Mouse (Mus musculus): ENCODE results near the gene Ints1.

DNA sequence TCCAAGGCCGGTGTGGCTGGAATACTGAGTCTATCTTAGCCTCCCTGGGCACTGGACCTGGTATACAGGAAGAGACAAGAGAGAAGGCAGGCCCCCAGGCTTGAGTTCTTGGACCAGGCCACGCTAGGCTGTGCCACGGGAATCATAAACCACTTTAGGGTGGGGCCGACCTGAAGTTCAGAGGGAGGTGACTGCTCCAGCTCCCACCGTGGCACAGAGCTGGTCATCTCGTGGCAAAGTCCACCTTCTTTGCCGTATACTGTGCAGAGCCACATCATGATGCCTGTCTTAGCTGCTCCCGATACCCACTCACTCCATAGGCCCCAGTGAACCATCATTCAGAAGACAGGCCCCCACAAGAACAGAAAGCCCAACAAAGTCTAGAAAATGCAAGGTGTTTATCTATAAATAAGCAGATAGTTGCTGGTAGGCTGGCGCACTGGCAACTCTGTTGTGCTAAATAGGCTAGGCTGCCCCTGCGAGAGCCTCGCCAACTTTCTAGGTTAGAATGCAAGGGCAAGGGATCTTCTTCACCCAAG, 29.2 kb upstream of the Ints1 start:
- no peak for TF ChIP-seq CTCF (IDR thresholded peaks at IDR 0.05; ENCODE audit: low read depth, low read length)
- TF ChIP-seq POLR2A (IDR thresholded peaks at IDR 0.05; ENCODE audit: borderline replicate concordance, low read depth, low read length), result no peak

Data from bone marrow macrophage, adult 2 months (primary cell).